Mouse (Mus musculus): ENCODE measurements around the gene Pnrc2. TPM values are rescaled to one million over a fixed set of nuclear protein-coding genes. Genes with fewer than 3 reads are reported as not detected.

Gene Pnrc2
- total RNA-seq (2021): 10 to 100 TPM; 54.0 to 55.9 TPM

- DNase-seq (ENCODE audit: extremely low spot score in 1 of 2, low spot score in 1 of 2): peak; percentile 80 to 86
Measured at GRCm38 (mm10) chr4:135873526-135874202, at the start of gene Pnrc2. Gene Pnrc2, minus strand, starts transcription at chr4:135873850.

DNA sequence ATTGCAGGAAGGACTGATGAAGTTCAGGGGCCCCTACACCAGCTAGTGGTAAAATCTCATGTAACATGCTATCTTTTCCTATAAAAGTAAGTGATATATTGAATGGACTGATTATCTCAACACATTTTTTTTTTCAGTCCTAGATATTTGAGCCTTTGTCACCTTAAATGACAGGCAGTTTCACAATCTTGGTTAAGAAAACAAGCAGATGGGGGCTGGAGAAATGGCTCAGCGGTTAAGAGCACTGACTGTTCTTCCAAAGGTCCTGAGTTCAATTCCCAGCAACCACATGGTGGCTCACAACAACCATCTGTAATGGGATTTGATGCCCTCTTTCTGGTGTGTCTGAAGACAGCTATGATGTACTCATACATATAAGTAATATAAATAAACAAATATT is 48.5 kb upstream of the Pnrc2 start:
- no peak for DNase-seq (ENCODE audit: extremely low spot score in 1 of 2, low spot score in 1 of 2)

DNA sequence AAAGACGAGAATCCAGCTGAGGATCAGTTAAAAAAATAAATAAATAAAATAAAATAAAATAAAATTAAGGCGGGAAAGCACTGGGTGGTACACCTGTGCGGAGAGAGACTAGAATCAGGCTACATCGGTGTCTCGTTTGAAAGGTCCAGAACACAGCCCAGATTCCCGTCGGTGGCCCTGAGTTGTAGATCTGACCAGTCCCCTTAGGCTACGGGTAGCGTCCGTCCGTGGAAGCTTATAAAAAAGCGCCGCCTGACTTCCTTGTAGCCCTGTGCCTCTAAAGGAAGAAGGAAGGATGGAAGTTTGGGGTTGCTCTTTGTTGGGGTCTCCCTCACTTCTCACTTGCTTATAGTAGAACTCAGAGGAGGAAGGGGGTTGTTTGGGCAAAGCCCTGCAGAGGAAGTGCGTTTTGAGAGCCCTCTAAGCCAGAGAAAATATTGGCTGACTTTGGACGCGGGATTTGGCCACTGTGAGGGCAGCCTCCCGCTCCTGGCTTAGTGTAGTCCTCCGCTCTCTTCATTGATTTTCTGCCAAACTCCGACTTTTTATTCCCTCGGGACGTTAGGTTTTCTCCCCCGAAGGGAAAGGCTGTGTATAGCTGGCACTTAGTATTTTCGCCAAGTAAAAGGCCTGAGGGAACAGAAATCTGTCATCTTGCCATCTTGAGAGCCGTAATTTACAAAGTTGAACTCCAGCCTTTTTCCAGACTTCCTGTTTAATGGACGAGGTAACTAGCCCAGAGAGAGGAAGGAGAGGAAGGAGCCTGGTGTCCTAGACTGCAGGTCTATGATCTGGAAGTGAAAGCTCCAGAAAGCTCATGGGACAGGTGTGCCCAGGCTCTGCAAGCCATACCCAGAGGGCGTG is 47.8 kb upstream of the Pnrc2 start:
- no peak for DNase-seq (ENCODE audit: extremely low spot score in 1 of 2, low spot score in 1 of 2)

- peak; percentile 83 to 93 for DNase-seq (ENCODE audit: extremely low spot score in 1 of 2, low spot score in 1 of 2)
Measured at GRCm38 (mm10) chr4:135920304-135921241, 46.9 kb upstream of the Pnrc2 start, which contains the start of gene Fuca1. Gene Fuca1, plus strand, starts transcription at chr4:135920735.

- DNase-seq (ENCODE audit: extremely low spot score in 1 of 2, low spot score in 1 of 2): no peak
Measured at GRCm38 (mm10) chr4:135919280-135919639, 45.6 kb upstream of the Pnrc2 start.

- DNase-seq (ENCODE audit: extremely low spot score in 1 of 2, low spot score in 1 of 2): no peak
Measured at GRCm38 (mm10) chr4:135918635-135919279, 45.1 kb upstream of the Pnrc2 start.

- no peak for DNase-seq (ENCODE audit: extremely low spot score in 1 of 2, low spot score in 1 of 2)
Measured at GRCm38 (mm10) chr4:135913433-135913832, 39.8 kb upstream of the Pnrc2 start.

- no peak for DNase-seq (ENCODE audit: extremely low spot score in 1 of 2, low spot score in 1 of 2)
Measured at GRCm38 (mm10) chr4:135912835-135913234, 39.2 kb upstream of the Pnrc2 start.

DNA sequence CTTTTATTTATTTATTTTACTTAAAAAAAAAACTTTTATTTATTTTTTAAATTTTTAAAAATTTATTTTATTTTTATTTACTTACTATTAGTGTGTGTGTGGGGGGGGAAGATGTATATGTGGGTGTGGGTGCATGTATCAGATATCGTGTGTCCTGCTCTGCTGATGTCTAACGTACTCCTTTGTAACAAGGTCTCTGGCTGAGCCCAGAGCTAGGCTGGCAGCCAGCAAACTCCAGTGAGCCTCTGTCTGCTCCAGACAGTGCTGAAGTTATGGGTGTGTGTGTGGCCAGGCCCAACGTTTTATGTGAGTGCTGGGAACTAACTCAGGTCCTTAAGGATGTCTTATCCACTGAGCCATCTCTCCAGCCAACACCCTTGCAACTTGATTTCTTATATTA is 38.5 kb upstream of the Pnrc2 start:
- no peak for DNase-seq (ENCODE audit: extremely low spot score in 1 of 2, low spot score in 1 of 2)

DNA sequence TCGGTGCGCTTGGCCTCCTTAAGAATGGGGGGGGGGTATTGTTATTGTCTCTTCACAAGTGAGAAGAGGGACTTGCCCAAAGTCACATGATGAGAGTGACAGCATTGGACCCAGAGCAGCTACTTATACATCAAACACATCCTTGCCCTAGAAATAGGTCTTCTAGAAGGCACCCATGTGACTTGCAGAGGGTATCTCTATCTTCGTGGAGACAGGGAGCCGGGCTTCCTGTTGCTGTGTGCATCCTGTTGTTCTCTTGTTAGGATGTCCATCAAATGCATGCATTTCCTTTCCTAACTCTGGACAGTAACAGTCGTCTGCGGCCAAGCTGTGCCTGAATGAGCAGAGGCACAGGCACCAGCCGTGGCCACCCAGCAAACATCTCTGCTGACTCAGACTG is 37.9 kb upstream of the Pnrc2 start:
- DNase-seq (ENCODE audit: extremely low spot score in 1 of 2, low spot score in 1 of 2): no peak

DNA sequence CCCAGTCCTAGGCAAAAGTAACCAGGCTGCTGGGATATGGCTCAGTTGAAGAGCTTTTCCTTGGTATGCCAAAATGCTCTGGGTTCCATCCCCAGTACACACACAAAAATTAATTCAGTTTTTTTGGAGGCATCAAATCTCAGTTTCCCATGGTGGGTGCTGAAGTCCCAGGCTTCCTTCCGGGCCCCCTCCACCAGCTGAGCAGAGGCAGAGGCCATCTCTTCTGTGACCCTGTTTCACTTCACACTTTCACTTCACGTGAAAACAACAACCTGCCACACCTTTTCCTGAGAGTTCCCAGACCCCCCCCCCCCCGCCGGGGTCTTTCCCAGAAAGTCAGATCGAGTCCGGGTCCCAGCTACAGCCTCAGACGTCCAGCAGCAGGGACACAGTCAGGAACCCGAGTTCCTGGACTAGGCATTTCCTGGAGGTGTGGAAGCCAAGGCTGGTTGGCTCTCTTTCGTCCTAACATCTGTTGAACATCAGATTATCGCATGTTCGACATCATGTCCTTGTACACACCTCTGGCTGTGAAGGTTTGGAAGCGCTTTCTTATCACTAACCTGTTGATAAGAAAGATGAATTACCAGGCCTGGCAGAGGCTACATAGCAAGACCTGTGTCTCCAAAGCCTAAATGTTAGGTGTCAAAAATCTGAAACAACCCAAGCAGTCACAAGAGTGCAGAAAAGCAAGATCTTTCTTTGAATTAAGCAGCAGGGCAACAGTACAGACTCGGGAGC is 35.8 kb upstream of the Pnrc2 start:
- no peak for DNase-seq (ENCODE audit: extremely low spot score in 1 of 2, low spot score in 1 of 2)

DNA sequence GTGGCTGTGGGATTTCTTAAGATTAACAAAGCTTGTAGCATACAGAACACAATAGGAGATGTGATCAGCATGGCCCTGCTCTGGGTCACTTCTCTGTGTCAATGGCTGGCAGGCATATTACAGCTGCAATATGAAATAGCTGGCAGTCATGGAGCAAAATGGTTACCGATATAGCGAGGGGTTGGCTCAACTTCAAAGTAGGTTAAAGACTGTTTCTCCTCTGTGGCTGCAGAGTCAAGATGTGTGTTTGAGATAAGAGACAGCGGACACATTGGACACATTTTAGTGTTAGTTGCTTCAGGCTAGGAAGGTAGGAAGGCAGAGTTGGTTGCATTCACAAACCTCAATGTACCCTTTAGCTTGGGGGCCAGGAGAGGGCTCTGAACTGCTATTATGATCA is 33.0 kb upstream of the Pnrc2 start:
- DNase-seq (ENCODE audit: extremely low spot score in 1 of 2, low spot score in 1 of 2): no peak

DNA sequence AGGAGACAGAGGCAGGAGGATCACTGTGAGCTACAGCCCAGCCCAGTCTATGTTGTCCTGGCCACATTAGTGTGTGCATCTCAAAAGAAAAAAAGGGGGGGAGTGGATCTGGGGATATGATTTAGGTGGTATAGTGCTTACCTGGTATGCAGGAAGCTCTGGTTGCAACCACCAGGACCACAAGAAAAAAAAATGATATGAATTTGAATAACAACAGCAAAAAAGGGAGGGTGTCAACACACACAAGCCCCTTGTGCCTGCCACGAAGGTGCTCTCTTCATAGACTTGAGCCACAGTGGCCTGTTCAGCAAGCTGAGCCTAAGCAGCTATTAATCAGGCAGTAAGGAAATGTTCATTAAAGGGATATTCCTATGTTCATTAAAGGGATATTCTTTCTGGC is 31.2 kb upstream of the Pnrc2 start:
- DNase-seq (ENCODE audit: extremely low spot score in 1 of 2, low spot score in 1 of 2): no peak

- DNase-seq (ENCODE audit: extremely low spot score in 1 of 2, low spot score in 1 of 2): no peak
Measured at GRCm38 (mm10) chr4:135902606-135903242, 29.1 kb upstream of the Pnrc2 start.

DNA sequence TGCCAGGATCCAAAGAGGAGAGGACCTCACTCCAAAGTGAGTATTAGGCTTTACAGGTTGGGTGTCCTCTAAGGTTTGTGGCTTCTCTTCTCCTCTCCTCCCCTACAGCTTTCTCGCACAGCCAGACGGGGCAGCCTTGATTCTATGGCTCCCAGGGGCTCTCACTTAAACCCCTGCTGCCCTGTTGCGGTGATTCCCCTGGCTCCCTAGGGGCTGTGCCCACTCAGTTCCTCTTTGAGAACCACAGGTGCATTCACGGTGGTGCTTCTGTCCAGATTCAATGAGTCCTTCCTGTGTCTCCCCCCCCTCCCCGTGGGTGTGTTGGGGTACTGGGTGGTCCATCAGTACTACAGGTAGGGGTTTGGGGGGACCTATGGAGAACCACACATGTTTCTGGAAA is 26.4 kb upstream of the Pnrc2 start:
- DNase-seq (ENCODE audit: extremely low spot score in 1 of 2, low spot score in 1 of 2): no peak

DNA sequence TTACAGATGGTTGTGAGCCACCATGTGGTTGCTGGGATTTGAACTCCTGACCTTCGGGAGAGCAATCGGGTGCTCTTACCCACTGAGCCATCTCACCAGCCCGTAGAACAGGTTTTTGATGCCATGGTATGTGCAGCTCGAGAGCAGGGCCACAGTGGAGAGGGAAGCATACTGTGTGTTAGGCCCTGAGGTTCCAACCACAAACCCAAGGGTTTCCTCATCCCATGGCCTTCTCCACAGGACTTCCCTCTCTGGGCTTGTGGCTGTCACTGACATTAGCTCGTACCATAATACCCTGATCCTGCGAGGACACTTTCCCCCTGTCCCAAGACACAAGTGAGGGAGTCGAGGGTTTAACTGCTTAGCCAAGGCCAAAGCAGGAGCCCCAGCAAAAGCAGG is 25.4 kb upstream of the Pnrc2 start:
- no peak for DNase-seq (ENCODE audit: extremely low spot score in 1 of 2, low spot score in 1 of 2)

GRCm38 (mm10) chr4:135898380-135899049 is 24.9 kb upstream of the Pnrc2 start:
- no peak for DNase-seq (ENCODE audit: extremely low spot score in 1 of 2, low spot score in 1 of 2)

DNA sequence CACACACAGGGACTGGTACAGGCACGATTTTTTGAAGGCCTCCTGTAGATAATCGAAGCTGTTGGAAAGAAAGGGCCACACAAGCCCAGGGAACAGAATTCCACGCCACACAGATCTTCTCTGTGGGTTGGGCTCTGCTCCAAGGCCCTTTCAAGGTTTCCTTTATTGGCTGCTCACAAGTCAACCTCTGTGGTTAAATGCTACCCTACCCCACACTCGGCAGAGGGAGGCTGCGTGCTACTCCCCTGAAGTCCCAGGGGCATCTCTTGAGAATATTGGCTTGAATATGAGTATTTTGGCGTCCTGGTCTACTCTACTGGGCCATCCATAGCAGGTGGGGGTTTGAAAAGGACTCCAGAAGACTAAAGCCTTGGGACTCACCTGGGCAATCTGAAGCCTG is 22.5 kb upstream of the Pnrc2 start:
- DNase-seq (ENCODE audit: extremely low spot score in 1 of 2, low spot score in 1 of 2): no peak
